Mouse (Mus musculus) cortical plate, adult 2 months (tissue): ENCODE measurements at regions not wholly inside any gene's neighbourhood (a gene's known extent, or its start where the extent isn't known, plus 50 kb on each side); places are given as distances from the start of the nearest gene placed in this dataset.

ENCODE experiments used
- CTCF ChIP-seq: fragments of 200-500 bp; IDR thresholded peaks from 2 replicates; pipeline ENCODE4 v1.5.1; 2011; ENCODE audit warnings: mild to moderate bottlenecking, control low read depth, low read length; ENCODE audit not compliant: insufficient read depth; ENCODE audit errors: extremely low read depth
- POLR2A ChIP-seq: fragments of 200-500 bp; IDR thresholded peaks from 2 replicates; pipeline ENCODE4 v1.6.1; 2011; ENCODE audit warnings: mild to moderate bottlenecking, low read length, control low read depth; ENCODE audit not compliant: insufficient read depth; ENCODE audit errors: extremely low read depth

GRCm38 (mm10) chr11:33061570-33061969 is 85.6 kb downstream of the Fgf18 start:
- TF ChIP-seq CTCF: no peak
- no peak for TF ChIP-seq POLR2A
